Mouse (Mus musculus) leukemia stem cell, adult 10-12 weeks (primary cell): Measurements from ENCODE around the gene Olfr1474. TPM values are rescaled to one million over a fixed set of nuclear protein-coding genes. Genes with fewer than 3 reads are reported as not detected.

Experiments
- polyA plus RNA-seq: library from polyadenylated mRNA; stranded (reverse); fragments of >175 nt; gene quantifications from 2 replicates; pipeline ENCODE4 v1.2.3, GENCODE M21; 2012; ENCODE audit warnings: low replicate concordance

Olfr1474 gene
- polyA plus RNA-seq = not detected in 2 replicates

DNA sequence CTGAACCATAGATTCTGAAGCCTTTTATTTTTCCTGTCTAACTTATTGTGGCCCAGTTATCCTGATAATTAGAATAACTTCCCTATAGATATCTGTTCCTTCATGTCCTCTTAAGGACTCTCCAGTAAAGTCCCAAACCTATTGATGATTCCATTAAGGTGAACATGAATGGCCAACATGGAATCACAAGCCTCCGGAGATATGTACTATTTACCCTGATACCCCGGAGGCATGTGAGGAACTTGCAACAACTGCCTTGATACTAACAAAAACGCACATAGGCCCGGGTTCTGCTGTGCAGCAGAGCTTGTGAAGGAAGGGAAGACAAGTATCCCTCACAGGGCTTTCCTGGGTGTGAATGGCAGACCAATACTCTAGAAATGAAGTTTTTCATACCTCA, at the start of gene Olfr1474:
Gene Olfr1474, plus strand, starts transcription at position 301 of the 400 bp plus-strand sequence.

DNA sequence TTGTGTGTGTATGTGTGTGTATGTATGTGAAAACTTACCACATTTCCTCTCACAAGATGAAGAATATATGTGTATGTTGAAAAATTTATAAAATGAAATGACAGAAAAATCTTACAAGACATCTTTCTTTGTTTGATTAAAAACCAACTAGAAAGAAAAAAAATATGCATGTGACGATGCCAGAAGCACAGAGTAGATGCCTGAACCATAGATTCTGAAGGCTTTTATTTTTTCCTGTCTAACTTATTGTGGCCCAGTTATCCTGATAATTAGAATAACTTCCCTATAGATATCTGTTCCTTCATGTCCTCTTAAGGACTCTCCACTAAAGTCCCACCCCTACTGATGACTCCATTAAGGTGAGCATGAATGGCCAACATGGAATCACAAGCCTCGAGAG, 26.3 kb upstream of the Olfr1474 start, which contains the start of gene Olfr1471:
Gene Olfr1471, plus strand, starts transcription at position 301 of the 400 bp plus-strand sequence.

DNA sequence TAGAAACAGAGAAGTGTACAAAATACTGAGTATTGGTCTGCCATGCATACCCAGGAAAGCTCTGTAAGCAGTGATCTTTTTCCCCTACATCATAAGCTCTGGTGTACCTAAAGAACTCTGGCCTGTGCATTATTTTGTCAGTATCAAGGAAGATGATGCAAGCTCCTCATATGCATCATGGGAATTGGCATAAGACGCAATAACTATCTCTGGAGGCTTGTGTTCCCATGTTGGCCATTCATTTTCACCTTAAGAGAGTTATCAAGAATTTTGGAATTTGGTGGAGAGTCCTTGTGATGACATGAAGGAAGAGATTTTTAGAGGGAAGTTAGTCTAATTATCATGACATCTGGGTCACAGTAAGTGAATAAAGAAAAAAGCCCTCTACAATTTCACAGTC, 13.4 kb upstream of the Olfr1474 start, which contains the start of gene Olfr1472:
Gene Olfr1472, minus strand, starts transcription at position 101 of the 400 bp plus-strand sequence.

DNA sequence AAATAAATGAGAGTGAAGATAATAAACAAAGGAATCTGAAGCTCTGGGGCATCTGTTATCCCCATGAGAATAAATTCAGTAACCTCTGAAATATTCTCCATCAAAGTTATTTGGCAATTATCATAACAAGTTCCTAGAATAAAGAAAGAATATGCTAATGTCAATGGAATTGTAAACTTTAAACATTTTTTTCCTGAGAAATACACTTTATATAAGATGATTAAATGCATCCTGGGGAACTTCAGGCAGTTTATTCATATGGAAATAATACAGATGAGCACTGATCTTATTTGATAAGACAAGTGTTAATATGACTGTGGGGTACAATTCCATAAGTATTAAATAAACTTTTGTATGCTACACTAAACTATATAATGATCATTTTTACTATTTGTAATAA, 10.7 kb downstream of the Olfr1474 start, which contains the start of gene Olfr1475:
Gene Olfr1475, minus strand, starts transcription at position 101 of the 400 bp plus-strand sequence.

DNA sequence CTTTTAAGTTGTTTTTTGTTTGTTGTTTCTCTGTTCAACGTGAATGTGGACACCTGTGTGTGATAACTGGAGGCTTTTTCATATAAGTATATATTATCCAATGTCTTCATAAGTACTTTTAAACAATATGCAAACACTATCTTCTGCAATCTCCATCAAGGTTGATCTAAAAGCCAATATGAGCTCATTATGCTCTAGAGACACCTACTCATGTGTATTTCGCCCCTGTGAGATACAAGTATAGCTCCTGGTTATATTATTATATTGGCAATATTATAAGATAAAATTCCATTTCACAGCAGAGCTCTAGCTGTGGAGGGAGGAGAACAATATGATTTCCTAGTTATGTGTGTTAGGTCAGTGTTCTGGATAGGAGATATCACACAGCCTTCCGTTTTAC, 30.9 kb downstream of the Olfr1474 start, which contains the start of gene Olfr1477:
Gene Olfr1477, plus strand, starts transcription at position 301 of the 400 bp plus-strand sequence.

Other genes with a start within 250 kb of the Olfr1474 start
- not detected in 2 replicates for gene Olfr1463, start 238.2 kb upstream of the Olfr1474 start, polyA plus RNA-seq
- not detected in 2 replicates for gene Olfr1465, start 154.0 kb upstream of the Olfr1474 start, polyA plus RNA-seq
- gene Olfr1466, start 130.7 kb upstream of the Olfr1474 start, polyA plus RNA-seq = not detected in 2 replicates
- 0.19 TPM in 1 of 2 replicates, not detected in the other for gene Olfr1467, start 107.3 kb upstream of the Olfr1474 start, polyA plus RNA-seq
- not detected in 2 replicates for gene Olfr1469, start 61.7 kb upstream of the Olfr1474 start, polyA plus RNA-seq
- gene Olfr1471, start 26.2 kb upstream of the Olfr1474 start, polyA plus RNA-seq = 0.09 TPM in 1 of 2 replicates, not detected in the other
- gene Olfr1472, start 13.5 kb upstream of the Olfr1474 start, polyA plus RNA-seq = not detected in 2 replicates
- gene Olfr1475, start 10.6 kb downstream of the Olfr1474 start, polyA plus RNA-seq = not detected in 2 replicates
- not detected in 2 replicates for gene Olfr1477, start 31.0 kb downstream of the Olfr1474 start, polyA plus RNA-seq
- not detected in 2 replicates for gene Olfr1480, start 58.3 kb downstream of the Olfr1474 start, polyA plus RNA-seq
- not detected in 2 replicates for gene Olfr1484, start 113.9 kb downstream of the Olfr1474 start, polyA plus RNA-seq
- gene Olfr1487, start 147.8 kb downstream of the Olfr1474 start, polyA plus RNA-seq = not detected in 2 replicates
- not detected in 2 replicates for gene Olfr1489, start 162.1 kb downstream of the Olfr1474 start, polyA plus RNA-seq
- gene Olfr1490, start 181.5 kb downstream of the Olfr1474 start, polyA plus RNA-seq = not detected in 2 replicates
- gene Olfr1491, start 227.7 kb downstream of the Olfr1474 start, polyA plus RNA-seq = not detected in 2 replicates